Mouse (Mus musculus) frontal cortex, postnatal 36 days (tissue): Measurements from ENCODE around the gene Atf2.
"Not testable (repeated sequence)": the region's sequence is repeated elsewhere in the genome, so short reads cannot be mapped to it uniquely, and the experiment has no call there.

Experiments used
- DNase-seq, 2 experiments: peaks; one replicate each; pipeline ENCODE4 v3.0.0; 2022; ENCODE audit warnings: low spot score in 2 of 2

Gene Atf2

DNA sequence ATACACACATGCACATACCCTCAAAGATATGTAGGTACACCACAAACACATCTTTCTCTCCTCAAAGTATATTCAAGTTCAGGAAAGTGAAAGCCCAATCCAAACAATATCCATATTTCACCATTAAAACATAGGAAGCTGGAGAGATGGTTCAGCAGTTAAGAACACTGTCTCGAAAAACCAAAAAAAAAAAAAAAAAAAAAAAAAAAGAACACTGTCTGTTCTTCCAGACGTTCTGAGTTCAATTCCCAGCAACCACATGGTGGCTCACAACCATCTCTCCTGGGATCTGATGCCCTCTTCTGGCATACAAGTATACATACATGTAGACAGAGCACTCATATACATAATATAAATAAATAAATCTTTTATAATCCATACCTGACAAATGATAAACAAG lies 6.4 kb downstream of the Atf2 start:
- DNase-seq, result no peak

DNA sequence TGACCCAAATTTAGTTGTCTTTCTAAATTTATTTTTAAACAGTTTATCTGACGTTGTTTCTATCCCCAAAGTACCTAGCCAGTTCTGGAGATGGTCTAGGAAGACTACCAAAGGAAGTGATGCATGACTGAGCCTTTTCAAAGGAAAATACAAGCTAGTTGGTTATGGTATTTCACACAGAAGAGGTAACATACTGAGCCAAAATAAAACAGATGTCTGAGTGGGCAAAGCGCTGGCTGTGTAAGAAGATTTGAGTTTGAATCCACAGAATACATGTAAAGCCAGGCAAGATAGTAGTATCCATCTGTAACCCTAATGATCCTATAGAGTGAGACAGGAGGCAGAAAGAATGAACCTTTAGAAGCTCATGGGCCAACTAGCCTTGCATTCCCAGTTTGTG lies 14.5 kb downstream of the Atf2 start:
- DNase-seq, result no peak

GRCm38 (mm10) chr2:73867764-73868487 lies 24.5 kb downstream of the Atf2 start:
- peak; percentile 83 to 87 for DNase-seq

DNA sequence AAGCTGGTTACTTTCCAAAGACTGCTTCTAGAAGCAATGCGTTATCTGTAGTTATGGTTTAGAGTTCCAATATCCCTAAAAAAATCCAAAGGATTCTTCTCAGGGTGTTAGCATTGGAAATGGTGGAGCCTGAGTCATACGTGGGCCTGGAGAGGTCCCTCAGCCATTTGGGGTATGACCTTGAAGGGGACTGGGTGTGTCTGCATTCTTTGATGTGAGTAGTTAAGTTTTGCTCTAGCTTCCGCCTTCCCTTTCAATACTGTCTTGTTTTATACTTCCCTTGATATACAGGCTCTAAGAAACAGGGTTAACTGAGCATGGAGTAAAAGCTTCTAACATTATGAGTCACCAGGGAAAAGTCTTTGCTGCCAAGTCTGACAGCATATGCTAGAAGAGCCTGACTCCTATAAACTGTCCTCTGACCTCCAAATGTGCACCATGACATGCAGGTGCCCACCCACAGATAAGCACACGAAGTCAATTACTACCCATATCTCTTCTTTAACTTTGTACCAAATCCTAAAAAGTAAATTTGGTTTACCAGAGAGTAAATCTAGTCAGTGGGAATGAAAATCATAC lies 32.3 kb downstream of the Atf2 start:
- no peak for DNase-seq

DNA sequence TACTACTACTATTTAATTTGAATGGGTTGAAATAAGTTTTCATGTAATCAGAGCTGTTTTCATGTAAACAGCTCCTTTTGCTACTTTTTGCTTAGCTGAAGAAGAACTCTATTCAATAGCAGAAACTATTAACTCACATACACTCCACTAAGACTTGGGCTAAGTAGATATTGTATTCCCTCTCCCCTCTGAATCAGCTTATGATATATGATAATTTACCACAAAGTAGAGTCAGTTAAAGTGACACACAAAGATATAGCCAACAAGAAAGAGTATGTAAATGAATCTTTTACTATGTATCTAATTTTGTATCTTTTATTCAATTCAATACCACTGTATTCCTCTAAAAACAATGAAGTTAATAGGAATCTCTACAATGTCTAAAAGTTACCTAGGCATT lies 35.1 kb downstream of the Atf2 start:
- no peak for DNase-seq

- DNase-seq, result no peak
These were observed 36.2 kb downstream of the Atf2 start for GRCm38 (mm10) chr2:73856246-73856645.

DNA sequence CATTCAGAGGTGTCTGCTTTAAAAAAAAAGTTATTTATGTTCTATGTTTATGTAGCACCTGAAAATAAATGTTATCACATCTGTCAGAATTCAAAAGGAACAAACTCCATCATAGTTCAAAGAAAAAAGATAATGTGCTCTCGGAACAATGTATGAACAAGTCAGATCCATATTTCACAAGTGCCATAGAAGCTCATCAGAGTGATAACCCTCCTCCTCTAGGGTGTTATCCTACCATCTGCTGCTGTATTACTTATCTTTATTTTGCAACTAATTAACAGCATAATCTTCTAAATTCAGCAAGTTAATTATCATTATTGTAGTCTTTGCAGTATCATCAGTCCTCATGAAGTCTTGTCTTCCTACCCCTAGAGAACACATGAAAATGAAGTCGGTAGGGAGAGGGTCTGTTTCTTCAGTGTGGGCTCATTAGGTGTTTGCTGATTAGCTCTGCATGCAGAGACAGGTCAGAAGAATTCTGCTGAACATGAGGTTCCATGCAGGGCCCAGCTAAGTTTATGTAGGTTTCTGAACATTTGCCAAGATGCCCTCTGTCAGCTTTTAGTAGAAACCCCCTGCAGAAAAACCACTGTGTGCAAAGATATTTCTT lies 57.9 kb downstream of the Atf2 start:
- DNase-seq, result no peak

- DNase-seq, result no peak
These were observed 59.2 kb downstream of the Atf2 start for GRCm38 (mm10) chr2:73833284-73833683.

DNA sequence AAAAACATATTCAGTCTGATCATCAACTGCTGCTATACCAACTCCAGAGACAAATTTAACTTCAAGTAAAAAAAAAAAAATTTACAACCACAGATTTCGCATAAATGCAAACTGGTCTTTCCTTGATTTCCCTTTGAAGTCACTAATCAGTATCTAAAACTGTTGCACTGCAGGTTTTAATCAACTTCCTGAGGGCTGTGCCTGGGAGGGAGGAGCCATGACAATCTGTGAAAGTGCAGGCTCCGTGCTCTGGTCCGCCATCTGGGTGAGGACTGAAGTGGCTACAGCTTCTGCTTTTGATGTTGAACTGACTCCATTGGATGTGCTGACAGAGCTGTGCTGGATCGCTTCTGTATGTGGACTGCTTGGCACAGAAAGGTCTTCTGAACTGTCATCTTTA lies 73.7 kb downstream of the Atf2 start:
- no peak for DNase-seq

GRCm38 (mm10) chr2:73807609-73808008 lies 84.8 kb downstream of the Atf2 start:
- DNase-seq, result no peak

GRCm38 (mm10) chr2:73800127-73800526 lies 92.3 kb downstream of the Atf2 start:
- DNase-seq, result not testable (repeated sequence)

GRCm38 (mm10) chr2:73798786-73799185 lies 93.7 kb downstream of the Atf2 start:
- no peak for DNase-seq

- DNase-seq, result no peak
These were observed 94.3 kb downstream of the Atf2 start for GRCm38 (mm10) chr2:73798136-73798535.

DNA sequence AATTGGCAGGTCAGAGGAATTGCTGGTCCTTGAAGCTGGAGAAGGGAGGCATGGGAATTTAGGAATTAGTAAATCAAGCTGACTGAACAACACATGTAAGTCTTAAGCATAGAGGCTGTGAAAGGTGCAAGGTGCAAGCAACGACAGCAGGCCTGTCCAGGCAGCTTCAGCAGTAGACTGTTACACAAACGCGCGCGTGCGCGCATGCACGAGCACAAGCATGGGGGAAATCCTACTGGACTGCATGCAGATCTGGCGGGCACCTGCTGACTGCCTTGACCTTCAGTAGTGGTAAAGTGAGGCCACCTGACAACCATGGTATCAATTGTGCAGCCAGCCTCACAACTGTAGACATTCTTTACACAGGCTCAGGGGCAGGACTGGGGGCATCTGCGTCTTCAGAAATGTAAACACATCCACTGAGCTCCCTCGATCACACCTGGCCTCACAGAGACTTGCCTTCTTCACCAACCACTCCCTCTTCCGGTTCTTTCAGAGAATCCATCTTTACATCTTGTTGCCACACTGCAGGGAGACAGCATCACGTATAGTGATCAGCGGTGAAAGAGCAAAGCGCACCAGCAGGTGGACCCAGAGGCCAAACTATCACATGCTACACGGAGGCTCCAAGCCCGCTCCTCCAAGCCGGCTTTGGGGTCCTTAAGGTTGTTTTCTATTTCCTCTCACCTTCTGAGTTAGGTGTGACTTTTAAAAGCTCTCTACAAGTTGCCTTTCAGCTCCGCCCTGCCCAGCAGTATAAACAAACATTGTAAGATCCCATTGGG lies 100.4 kb downstream of the Atf2 start:
- no peak for DNase-seq

- DNase-seq, result no peak
These were observed 102.1 kb downstream of the Atf2 start for GRCm38 (mm10) chr2:73790332-73790731.

GRCm38 (mm10) chr2:73788395-73788794 lies 104.0 kb downstream of the Atf2 start:
- no peak for DNase-seq

DNA sequence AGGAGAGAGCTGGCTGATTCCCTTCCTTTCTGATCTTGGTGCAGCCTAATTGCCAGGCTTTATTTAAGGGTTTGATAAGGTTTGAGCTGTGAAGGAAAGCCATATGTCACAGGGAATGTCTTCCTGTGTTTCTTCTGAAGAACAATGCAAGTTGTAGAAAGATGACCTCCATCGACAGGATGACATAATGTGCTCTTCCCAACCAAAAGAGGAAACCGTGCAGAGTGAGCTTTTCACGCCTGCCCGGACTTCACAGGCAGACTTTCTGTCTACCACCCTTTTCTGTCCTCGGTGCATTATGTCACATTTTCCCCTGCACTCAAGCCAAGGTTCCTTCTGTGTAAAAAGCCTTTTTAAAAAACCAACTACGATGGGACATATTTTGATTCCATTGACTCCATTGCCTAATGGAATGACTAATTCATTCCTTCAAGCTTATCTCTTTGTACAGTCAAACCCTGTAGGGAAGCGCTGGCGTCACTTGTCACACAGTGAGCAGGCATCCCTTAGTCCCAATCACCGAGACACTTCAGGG lies 110.0 kb downstream of the Atf2 start:
- no peak for DNase-seq

- DNase-seq, result no peak
These were observed 112.0 kb downstream of the Atf2 start for GRCm38 (mm10) chr2:73780321-73781010.

DNA sequence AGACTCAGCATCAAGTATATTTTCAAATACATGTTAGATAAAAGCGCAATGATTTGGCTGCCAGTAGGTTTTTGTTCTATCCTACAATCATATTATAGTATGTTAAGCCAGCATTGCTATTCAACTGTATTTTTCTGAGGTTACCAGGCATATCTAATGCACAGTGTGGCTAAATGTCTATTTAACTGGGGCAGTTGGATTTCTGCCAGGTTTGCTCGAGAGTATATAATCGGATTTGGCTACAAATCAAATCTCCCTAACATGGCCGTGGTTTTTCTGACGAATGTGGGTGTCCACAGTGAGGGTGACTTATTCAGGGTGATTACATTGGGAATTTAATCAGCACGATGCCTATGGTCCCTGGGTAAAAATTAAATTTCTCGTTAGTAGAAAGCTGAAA lies 112.6 kb downstream of the Atf2 start:
- DNase-seq, result no peak

GRCm38 (mm10) chr2:73779016-73779595 lies 113.3 kb downstream of the Atf2 start:
- no peak for DNase-seq

- no peak for DNase-seq
These were observed 115.5 kb downstream of the Atf2 start for GRCm38 (mm10) chr2:73776936-73777335.
